Mouse (Mus musculus): ENCODE measurements around the gene Abhd14a. TPM values are rescaled to one million over a fixed set of nuclear protein-coding genes. Genes with fewer than 3 reads are reported as not detected.

Gene Abhd14a
- polyA plus RNA-seq, 1 experiment = 0.42 TPM

DNA sequence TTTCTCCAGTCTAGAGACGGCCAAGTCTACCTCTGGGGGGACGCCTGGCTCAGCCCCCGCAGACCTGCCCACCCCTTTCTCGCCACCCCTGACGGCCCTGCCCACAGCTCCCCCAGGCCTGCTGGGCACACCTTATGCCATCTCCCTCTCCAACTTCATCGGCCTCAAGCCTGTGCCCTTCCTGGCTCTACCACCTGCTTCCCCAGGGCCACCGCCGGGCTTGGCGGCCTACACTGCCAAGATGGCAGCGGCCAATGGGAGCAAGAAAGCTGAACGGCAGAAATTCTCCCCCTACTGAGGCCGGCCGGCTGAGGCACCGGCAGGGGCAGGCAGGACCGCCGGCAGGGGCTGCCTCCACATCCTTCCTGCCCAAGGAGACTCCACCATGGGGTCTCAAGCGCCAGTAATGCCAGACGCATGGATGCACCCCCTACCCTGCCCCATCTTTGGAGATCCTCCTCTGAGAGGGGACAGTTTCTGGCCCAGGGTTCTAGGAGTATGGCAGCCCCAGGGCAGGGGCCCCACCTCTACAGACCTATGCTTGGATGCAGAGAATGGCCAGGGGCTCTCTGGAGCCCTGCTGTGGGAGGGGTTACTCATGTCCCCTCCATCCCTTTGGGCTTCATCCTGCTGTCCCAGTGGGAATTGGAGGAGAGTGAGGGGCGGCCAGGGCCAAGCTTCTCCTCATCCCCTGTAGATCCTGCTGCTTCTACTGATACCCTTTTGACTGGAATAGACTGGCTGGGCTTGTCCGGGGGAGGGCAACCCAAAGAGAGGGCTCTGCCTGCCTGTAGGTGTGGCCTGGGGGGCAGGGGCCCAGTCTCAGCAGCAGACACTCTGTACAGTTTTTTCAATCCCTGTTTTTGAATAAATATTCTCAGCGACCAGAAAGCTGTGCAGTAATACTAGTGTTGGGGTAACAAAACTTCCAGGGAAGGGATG lies 15.9 kb upstream of the Abhd14a start:
- H3K4me1 ChIP-seq (ENCODE audit: control insufficient read depth) = peaks cover 5% of the 10 kb centered on the region
- no peak overlapping the region for H3K4me3 ChIP-seq (replicated peaks)
- H3K9me3 ChIP-seq (ENCODE audit: control insufficient read depth, low read length) = no peaks in the 10 kb centered on the region; the same call in 1 of the 2 replicates
- H3K27me3 ChIP-seq (ENCODE audit: control insufficient read depth) = peaks cover 33% of the 10 kb centered on the region
- TF ChIP-seq TAL1 (IDR thresholded peaks at IDR 0.05; ENCODE audit: low read length) (no peak), GATA1 (IDR thresholded peaks at IDR 0.05; ENCODE audit: low read length) (no peak)
- no peaks in the 10 kb centered on the region; the same call in 1 of the 2 replicates for H3K36me3 ChIP-seq (ENCODE audit: control insufficient read depth)

DNA sequence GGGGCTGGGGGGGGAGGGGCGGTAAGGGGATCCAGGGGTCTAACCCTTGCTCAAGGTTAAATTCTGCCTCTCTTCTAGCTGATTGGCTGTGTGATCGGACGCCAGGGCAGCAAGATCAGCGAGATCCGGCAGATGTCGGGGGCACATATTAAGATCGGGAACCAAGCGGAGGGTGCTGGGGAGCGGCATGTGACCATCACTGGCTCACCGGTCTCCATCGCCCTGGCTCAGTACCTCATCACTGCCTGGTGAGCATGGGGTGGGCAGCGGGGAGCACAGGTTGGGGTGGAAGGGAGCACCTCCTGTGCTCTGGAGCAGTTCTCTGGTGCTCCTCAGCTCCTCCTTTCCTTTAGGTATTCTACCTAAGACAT lies 14.9 kb upstream of the Abhd14a start:
- no peaks in the 10 kb centered on the region; the same call in 1 of the 2 replicates for H3K36me3 ChIP-seq (ENCODE audit: control insufficient read depth)
- peaks cover 33% of the 10 kb centered on the region for H3K27me3 ChIP-seq (ENCODE audit: control insufficient read depth)
- no peak overlapping the region for H3K4me3 ChIP-seq (replicated peaks)
- peaks cover 5% of the 10 kb centered on the region for H3K4me1 ChIP-seq (ENCODE audit: control insufficient read depth)
- no peaks in the 10 kb centered on the region; the same call in 1 of the 2 replicates for H3K9me3 ChIP-seq (ENCODE audit: control insufficient read depth, low read length)
- TF ChIP-seq TAL1 (IDR thresholded peaks at IDR 0.05; ENCODE audit: low read length) (no peak), GATA1 (IDR thresholded peaks at IDR 0.05; ENCODE audit: low read length) (no peak)

DNA sequence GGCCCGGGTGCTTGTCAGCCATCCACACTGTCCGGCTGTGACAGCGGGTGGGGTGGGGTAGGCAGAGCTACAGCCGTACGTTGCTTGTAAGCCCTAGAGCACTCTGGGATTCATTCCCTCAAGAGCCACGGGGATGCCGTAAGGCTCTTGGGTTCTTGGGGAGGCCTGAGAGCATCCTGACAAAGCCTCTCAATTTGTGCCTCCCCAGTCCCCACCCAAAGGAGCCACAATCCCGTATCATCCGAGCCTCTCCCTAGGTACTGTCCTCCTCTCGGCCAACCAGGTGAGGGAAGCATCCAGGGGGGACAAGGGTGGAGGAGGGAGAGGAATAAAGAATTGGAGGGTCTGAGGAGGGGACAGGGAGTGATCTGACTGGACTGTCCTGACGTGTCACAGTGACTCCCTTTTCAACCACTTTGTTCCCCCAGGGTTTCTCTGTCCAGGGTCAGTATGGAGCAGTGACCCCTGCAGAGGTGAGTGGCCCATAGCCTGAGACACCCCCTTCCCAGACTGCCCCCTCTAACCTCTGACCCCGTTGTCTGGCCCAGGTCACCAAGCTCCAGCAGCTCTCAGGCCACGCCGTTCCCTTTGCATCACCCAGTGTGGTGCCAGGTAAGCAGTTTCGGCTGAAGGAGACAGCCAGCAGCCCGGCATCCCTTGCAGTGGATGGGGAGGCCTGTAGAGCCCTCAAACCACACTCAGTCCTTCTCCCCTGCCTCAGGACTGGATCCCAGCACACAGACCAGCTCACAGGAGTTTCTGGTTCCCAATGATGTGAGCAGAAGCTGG lies 14.4 kb upstream of the Abhd14a start:
- H3K4me3 ChIP-seq (replicated peaks) = no peak overlapping the region
- no peaks in the 10 kb centered on the region; the same call in 1 of the 2 replicates for H3K9me3 ChIP-seq (ENCODE audit: control insufficient read depth, low read length)
- no peaks in the 10 kb centered on the region; the same call in 1 of the 2 replicates for H3K36me3 ChIP-seq (ENCODE audit: control insufficient read depth)
- H3K27me3 ChIP-seq (ENCODE audit: control insufficient read depth) = peaks cover 33% of the 10 kb centered on the region
- TF ChIP-seq TAL1 (IDR thresholded peaks at IDR 0.05; ENCODE audit: low read length) = no peak
- no peak for TF ChIP-seq GATA1 (IDR thresholded peaks at IDR 0.05; ENCODE audit: low read length)
- peaks cover 5% of the 10 kb centered on the region for H3K4me1 ChIP-seq (ENCODE audit: control insufficient read depth)

GRCm38 (mm10) chr9:106461026-106461415 lies 13.5 kb upstream of the Abhd14a start:
- Histone ChIP-seq H3K4me1 (ENCODE audit: control insufficient read depth) (peaks cover 5% of the 10 kb centered on the region), H3K4me3 (replicated peaks) (no peak overlapping the region), H3K27me3 (ENCODE audit: control insufficient read depth) (peaks cover 30% of the 10 kb centered on the region), H3K9me3 (ENCODE audit: control insufficient read depth, low read length) (no peaks in the 10 kb centered on the region; the same call in 1 of the 2 replicates), H3K36me3 (ENCODE audit: control insufficient read depth) (no peaks in the 10 kb centered on the region; the same call in 1 of the 2 replicates)
- no peak for TF ChIP-seq GATA1 (IDR thresholded peaks at IDR 0.05; ENCODE audit: low read length)
- TF ChIP-seq TAL1 (IDR thresholded peaks at IDR 0.05; ENCODE audit: low read length) = no peak

GRCm38 (mm10) chr9:106460401-106461025 lies 13.0 kb upstream of the Abhd14a start:
- Histone ChIP-seq H3K4me1 (ENCODE audit: control insufficient read depth) (peaks cover 5% of the 10 kb centered on the region), H3K4me3 (replicated peaks) (no peak overlapping the region), H3K36me3 (ENCODE audit: control insufficient read depth) (no peaks in the 10 kb centered on the region; the same call in 1 of the 2 replicates), H3K9me3 (ENCODE audit: control insufficient read depth, low read length) (no peaks in the 10 kb centered on the region; the same call in 1 of the 2 replicates), H3K27me3 (ENCODE audit: control insufficient read depth) (peaks cover 25% of the 10 kb centered on the region)
- TF ChIP-seq GATA1 (IDR thresholded peaks at IDR 0.05; ENCODE audit: low read length) (no peak), TAL1 (IDR thresholded peaks at IDR 0.05; ENCODE audit: low read length) (no peak)

DNA sequence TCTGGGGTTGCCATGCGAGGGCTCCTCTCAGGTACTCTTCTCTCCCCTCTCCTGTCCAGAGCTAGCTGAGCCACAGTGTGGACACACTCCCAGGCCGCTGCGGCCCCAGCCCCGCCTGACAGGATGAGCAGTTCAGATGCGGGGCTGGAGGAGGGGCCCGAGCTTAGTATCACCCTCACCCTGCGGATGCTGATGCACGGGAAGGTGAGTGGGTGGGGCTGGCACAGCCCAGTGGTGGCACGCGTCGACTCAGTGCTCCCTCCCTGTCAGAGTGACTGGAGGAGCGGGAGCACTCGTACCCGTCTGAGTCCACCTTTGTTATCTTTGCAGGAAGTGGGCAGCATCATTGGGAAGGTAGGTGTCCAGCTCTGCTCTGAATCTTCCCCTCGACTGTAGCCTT lies 12.5 kb upstream of the Abhd14a start:
- Histone ChIP-seq H3K4me3 (replicated peaks) (no peak overlapping the region), H3K4me1 (ENCODE audit: control insufficient read depth) (peaks cover 5% of the 10 kb centered on the region), H3K36me3 (ENCODE audit: control insufficient read depth) (no peaks in the 10 kb centered on the region; the same call in 1 of the 2 replicates), H3K9me3 (ENCODE audit: control insufficient read depth, low read length) (no peaks in the 10 kb centered on the region), H3K27me3 (ENCODE audit: control insufficient read depth) (peaks cover 24% of the 10 kb centered on the region)
- TF ChIP-seq TAL1 (IDR thresholded peaks at IDR 0.05; ENCODE audit: low read length) = no peak
- no peak for TF ChIP-seq GATA1 (IDR thresholded peaks at IDR 0.05; ENCODE audit: low read length)

- TF ChIP-seq GATA1 (IDR thresholded peaks at IDR 0.05; ENCODE audit: low read length) (no peak), TAL1 (IDR thresholded peaks at IDR 0.05; ENCODE audit: low read length) (no peak)
- Histone ChIP-seq H3K27me3 (ENCODE audit: control insufficient read depth) (peaks cover 24% of the 10 kb centered on the region), H3K9me3 (ENCODE audit: control insufficient read depth, low read length) (no peaks in the 10 kb centered on the region), H3K4me1 (ENCODE audit: control insufficient read depth) (peaks cover 20% of the 10 kb centered on the region), H3K4me3 (replicated peaks) (no peak overlapping the region), H3K36me3 (ENCODE audit: control insufficient read depth) (no peaks in the 10 kb centered on the region; the same call in 1 of the 2 replicates)
Observed at GRCm38 (mm10) chr9:106457920-106458319, 10.4 kb upstream of the Abhd14a start.

GRCm38 (mm10) chr9:106457163-106457559 lies 9.7 kb upstream of the Abhd14a start:
- Histone ChIP-seq H3K4me1 (ENCODE audit: control insufficient read depth) (peaks cover 24% of the 10 kb centered on the region), H3K27me3 (ENCODE audit: control insufficient read depth) (peaks cover 31% of the 10 kb centered on the region), H3K4me3 (replicated peaks) (no peak overlapping the region), H3K9me3 (ENCODE audit: control insufficient read depth, low read length) (no peaks in the 10 kb centered on the region), H3K36me3 (ENCODE audit: control insufficient read depth) (no peaks in the 10 kb centered on the region; the same call in 1 of the 2 replicates)
- TF ChIP-seq TAL1 (IDR thresholded peaks at IDR 0.05; ENCODE audit: low read length) (no peak), GATA1 (IDR thresholded peaks at IDR 0.05; ENCODE audit: low read length) (no peak)

Data from erythroblast, embryonic 14.5 days (primary cell).